Mouse (Mus musculus): ENCODE data around the gene Shmt2.

DNA sequence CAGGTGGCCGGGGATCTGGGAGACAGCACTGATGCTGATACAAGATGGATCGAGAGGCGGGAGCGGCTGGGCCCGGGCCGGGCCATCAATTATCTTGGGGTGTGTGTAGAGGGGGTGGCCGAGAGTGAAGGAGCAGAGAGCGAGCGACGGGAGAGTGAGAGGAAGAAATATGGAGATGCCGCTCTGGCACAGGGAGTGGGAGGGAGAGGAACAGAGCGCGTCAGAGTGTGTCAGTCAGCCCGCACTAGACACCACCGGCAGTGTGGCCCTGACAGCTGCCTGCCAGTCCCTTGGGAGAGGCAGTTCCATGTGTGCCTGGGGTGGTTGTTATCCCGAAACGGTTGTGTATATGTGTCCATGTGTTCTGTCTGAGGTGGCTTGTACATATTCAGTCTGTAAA, 5.2 kb upstream of the Shmt2 start:
- no peak for TF ChIP-seq CTCF (IDR thresholded peaks at IDR 0.05; ENCODE audit: borderline replicate concordance, control insufficient read depth, extremely low read depth, insufficient read depth, low read length, poor library complexity)
- no peak for TF ChIP-seq POLR2A (IDR thresholded peaks at IDR 0.05; ENCODE audit: control insufficient read depth, extremely low read depth, insufficient read depth, low read length, poor library complexity)
